Mouse (Mus musculus) spleen, postnatal 4 days (tissue): ENCODE results near the gene Gm9732.
A peak's percentile ranks its signal among the peaks of the same experiment; 100 is the strongest.
"Not testable (repeated sequence)": the region's sequence is repeated elsewhere in the genome, so short reads cannot be mapped to it uniquely, and the experiment has no call there.

Experiments used
- DNase-seq, 2 experiments: peaks; one replicate each; pipeline ENCODE4 v3.0.0; 2022; ENCODE audit warnings: low spot score in 2 of 2

Gene Gm9732

DNA sequence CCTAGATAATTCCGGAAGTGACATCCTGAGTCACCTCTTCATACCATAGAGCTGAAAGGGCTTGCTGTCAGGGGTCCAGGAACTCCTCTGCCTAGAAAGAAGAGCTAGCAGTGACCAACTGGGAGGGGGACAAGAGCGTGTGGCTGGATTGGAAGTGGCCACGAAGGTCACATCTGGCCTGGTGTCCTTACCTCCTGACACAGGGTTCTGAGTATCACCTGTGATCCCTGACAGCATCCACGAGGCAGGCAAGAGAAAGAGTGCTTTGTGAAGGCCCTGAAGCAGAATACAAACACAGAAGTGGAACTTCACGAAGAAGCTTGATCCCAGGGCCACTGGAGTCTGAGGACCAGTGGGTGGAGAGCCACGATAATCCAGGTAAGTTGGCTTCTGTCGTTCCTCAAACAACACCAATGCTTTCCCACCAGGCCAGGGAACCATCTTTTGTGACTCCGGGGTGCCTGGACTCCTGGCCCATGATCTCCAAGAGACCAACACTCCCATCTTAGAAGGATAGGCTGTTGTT lies at the start of gene Gm9732:
TSS of gene Gm9732 (plus strand) at position 51 of the 526 bp plus-strand sequence.
- peak; percentile 45 to 80 for DNase-seq

DNA sequence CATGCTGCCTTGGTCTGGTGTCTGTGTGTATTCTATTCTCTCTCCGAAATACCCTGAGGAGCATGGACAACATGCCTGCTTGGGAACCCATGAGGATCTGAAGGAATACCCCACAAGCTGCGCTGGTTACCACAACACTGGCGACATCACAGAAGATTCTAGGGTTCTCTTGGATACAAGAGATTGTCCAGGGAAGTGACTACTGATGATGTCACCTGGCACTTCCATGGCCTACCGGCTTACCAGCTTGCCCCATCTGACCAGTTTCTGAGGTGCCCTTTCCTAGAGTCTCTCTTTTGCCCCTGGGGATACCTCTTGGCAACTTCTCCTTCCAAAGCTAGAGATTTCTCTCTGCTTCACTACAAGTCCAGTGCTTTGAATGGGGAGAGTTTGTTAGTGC lies 39.6 kb upstream of the Gm9732 start, which contains the start of gene Gm8122:
TSS of gene Gm8122 (minus strand) at position 101 of the 400 bp plus-strand sequence.
- not testable (repeated sequence) for DNase-seq

DNA sequence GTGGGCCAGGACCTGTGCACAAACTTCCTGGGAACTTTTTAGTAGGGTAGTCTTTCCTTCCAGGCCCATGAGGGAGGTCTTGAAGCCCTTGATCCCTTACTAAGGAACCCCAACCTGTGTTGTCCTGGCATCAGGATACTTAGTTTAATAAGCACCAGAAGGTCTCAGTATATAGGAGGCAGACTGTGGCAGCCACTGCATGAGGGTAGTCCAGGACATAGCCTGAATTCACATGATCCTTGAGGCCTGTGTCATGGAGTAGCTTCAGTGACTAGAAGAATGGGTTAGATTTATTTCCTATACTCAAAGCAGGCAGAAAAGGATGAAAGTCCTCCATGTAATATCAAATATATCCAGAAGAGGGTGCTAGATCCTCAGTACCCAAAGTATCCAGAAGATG lies 37.1 kb upstream of the Gm9732 start:
- DNase-seq, result not testable (repeated sequence)

DNA sequence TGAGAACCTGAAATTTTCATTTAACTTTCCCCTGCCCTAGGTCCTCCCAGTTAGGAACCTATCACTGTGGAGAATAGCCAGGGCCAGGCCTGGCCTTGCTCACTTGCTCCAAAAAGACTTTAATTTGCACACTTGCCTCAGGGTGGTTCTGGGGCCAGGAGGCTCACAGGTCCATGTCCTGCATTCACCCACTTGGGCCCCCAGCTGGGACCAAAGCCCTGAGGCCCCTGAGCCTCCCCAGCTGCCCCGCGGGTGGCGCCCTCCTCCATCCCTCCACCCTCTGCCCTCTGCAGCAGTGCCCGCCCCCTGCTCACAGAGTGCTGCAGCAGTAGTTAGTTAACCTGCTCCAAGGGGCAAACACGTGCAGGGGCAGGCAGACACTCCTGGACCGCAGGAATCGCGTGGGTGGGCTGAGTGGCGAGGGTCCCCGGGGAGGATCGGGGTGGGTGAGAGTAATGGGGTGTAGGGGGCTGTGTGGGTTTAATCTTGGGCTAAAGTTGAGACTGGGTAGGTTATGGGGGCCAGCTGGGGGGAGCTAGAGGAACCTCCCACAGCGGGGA lies 25.1 kb upstream of the Gm9732 start:
- peak in 1 of 2 experiments; percentile 76 for DNase-seq

DNA sequence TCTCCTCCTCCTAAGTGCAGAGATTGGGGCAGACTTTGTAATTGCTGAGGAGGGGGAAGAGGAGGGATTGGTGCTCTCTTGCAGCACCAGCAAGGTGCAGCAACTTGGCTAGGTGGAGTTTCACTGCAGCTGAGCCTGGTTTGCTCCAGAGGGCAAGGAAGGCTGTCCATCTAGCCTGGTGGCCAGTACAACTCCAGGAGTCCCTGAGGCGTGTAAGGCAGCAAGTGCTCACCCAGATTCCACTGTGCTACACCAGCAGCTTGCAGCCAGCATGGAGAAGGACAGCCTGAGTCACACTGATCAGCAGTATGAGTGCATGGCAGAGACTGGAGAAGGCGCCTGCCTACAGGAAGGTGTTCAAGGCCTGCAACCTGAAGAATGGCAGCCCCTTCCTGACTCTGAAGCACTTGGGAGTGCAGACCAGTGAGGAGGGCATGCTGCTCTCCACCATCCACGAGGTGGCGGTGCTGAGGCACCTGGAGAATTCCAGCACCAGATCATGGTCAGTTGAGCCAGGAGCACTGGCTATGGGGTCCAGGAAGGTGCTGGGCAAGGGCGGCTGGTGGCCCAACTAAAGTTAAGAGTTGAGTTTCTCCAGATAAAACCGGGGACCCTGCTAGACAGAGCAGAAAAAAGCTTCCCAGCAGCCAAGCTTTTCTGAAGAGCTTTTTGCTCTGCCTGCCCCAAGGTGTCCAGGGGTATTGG lies 24.1 kb upstream of the Gm9732 start:
- DNase-seq, result peak in 1 of 2 experiments; percentile 62

DNA sequence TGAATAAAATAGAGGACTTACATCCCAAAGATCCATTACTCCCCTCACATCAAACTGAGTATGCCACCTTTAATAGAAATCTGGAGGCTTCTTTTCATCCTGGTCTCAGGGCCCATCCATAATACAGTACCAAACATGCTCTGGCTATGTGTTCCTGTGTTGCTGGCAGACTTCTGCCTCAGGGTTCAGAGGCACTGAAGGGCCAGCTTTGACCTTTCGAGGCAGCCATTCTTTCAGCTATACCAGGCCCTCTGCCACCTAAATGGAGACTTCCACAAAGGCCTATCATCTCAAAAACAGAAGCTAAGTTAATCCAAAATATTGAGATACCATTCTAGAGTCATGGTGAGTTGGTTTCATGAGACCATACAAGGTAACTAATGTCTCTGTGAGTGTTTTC lies 18.3 kb upstream of the Gm9732 start:
- peak in 1 of 2 experiments; percentile 14 for DNase-seq

DNA sequence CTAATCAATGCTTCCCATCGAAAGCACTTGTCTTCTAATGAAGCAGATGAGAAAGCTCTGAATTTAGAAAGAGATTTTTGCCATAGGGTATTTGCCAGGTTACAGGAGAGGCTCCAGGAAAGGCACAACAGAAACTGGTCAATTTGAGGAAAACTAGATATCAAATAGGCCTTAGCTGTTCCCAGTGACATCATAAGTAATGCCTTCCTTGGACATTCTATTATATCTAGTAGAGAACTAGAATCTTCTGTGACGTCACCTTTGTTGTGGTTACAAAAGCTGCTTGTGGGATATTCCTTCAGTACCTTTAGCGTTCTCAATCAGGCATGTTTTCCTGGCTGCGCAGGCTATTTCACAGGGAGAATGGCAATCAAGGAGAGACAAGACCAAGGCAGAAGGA lies 16.5 kb upstream of the Gm9732 start, which contains the start of gene Gm8126:
TSS of gene Gm8126 (plus strand) at position 301 of the 400 bp plus-strand sequence.
- DNase-seq, result not testable (repeated sequence)

DNA sequence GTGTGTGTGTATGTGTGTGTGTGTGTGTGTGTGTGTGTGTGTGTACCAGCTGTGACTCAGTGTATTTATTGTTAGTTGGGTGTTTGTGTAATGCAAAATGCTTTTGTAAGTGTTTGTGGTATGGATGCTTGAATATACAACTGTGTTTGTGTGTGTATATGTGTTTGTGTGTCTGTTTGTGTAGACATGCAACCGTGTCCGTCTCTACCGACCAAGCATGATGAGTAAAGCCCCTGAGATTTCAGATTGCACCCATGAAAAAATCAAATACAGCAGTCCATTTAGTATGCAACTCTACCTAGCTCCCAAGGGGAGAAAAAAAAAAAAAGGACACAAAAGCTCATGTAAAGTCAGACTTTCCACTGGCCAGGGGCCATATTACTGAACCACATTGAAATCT lies 11.4 kb upstream of the Gm9732 start:
- DNase-seq, result not testable (repeated sequence)

DNA sequence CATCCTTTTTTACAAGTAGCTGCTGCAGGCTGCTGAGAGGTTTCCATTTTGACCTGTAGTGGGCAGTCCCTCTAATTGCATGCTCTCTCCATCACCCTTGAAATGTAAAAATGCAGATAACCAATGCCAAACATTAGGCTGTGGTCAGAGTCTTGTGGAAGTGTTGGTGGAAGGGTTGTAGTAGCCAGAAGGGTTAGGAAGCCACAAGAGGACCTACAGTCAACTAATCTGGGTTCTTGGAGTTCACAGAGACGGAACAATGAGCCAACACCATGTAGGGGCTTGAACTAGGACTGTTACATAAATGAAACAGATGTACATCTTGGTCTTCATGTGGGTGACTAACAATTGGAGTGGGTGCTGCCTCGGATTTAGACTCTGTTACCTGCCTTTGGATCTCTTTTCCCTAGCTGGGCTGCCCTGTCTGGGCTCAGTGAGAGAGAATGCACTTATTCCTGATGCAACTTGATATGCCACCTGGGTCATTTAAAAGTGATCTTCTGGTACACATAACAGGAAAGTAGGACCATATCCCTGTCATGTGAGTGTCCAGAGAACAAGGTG lies 6.2 kb upstream of the Gm9732 start:
- DNase-seq, result peak in 1 of 2 experiments; percentile 64

DNA sequence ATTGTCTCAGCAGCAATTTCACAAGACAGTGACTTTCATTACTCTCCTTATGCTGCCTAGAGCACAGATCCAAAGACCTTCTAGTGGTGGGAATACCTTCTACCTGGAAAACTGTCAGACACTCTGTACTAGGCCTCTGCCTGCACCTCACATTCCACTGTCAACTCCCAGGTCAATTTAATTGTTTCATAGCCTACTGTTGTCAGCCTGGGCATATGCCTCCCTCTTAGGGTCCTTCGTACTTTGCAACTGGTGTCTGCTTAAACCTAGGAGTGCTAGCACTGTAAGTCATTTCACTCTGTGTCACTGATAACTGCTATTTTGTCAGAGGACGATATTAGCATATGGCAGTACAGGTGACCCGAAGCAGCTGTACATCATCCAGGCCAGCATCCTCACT lies 5.6 kb upstream of the Gm9732 start:
- DNase-seq, result not testable (repeated sequence)

DNA sequence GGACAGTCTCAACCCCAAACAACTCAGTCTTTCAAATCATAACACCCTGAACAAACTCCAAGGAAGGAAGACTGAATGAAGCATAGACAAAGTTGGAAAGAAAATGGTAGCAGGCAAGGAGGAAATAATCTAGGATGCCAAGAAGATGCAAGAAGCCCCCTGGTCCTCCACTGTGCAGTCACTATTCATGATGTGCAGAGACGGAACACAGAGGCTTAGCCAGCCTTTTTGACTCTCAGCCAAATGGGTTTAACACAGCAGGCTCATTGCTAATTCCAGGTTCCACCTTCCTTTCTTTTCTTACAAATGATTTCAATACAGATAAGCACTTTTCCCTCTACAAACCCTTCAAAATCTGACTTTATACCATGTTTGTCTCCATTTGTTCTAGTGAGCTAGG lies 1.7 kb upstream of the Gm9732 start:
- DNase-seq, result not testable (repeated sequence)

DNA sequence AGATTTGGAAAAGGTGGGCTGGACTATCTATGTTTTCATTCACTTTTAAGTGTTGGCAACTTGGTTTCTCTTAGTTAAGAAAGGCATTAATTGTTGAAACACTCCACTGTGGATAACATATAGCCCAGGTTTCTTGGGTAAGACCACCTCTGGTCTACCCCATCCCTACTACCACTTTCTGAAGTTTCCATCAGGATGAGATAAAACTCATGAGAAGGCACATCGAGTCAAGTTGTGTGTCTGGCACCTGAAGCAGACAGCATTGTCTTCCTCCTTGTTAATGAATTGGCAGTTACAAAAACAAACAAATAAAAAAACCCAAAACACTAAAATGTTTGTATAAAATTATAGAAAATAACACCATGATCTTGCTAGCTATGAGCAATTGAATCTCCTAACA lies 916 bp downstream of the Gm9732 start:
- peak in 1 of 2 experiments; percentile 64 for DNase-seq

DNA sequence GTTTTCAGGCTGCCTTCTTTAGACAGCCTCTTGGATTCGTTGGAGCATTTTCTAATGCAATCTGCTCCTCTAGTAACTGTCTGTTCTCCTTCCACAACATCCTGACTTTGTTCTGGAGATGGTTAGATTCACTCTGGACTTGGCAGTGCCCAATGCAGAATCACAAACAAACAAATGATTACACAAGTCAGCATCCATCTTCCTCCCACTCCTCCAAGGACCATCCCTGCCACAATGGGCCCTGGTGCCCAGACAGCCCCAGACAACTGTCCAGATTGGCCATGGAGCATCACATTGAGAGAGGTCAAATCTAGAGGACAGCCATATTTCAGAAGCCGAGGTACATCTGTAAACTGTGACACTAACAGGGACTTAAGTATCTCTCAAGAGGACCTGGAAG lies 2.6 kb downstream of the Gm9732 start:
- DNase-seq, result peak in 1 of 2 experiments; percentile 66

DNA sequence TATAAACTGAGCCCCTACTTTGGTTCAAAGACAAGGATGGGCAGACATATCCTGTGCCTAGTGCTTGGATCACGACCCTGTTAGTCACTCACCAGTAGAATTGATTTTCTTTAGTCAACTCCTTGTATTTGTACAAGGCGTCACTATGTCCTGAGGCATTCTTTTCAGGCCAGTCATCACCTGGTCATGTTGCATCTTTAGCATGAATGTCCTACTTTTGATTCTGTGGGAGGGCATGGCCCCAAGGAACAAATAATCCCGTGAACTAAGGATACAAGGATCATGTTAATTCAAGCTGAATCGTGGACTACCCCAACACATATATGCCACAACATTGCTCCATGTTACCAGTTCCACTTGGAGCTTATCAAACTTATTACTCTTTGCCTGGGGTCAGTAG lies 3.3 kb downstream of the Gm9732 start:
- DNase-seq, result peak in 1 of 2 experiments; percentile 73

DNA sequence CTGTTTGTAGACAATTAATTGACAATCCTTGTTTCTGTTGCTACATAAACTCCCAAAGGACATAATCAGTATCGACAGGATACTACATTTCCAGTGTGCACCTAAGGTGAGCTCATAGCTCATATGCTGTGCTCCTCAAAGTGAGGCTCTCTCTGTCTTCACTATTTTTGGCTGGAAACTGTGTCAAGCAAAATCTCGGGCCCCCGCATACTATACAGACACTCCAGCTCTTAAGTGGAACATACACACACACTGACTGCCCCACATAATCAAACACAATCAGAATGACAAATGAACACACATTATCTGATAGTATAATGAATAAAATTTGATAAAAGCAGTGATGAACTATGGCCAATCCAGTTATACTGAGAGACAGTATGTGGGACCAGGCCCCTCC lies 3.8 kb downstream of the Gm9732 start:
- peak in 1 of 2 experiments; percentile 73 for DNase-seq

DNA sequence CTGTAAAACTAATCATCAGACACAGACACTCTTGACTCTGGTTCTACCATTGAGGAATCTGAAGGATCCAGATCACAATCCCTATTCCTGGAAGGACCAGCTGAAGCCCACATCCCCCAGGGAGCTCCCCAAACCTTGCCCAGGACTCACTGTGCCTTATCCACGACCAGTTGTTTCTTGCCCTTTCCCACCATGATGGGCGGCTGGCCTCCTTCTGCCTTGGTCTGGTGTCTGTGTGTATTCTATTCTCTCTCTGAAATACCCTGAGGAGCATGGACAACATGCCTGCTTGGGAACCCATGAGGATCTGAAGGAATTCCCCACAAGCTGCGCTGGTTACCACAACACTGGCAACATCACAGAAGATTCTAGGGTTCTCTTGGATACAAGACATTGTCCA lies 18.7 kb downstream of the Gm9732 start, which contains the start of gene Gm8127:
TSS of gene Gm8127 (minus strand) at position 330 of the 400 bp plus-strand sequence.
- DNase-seq, result not testable (repeated sequence)

DNA sequence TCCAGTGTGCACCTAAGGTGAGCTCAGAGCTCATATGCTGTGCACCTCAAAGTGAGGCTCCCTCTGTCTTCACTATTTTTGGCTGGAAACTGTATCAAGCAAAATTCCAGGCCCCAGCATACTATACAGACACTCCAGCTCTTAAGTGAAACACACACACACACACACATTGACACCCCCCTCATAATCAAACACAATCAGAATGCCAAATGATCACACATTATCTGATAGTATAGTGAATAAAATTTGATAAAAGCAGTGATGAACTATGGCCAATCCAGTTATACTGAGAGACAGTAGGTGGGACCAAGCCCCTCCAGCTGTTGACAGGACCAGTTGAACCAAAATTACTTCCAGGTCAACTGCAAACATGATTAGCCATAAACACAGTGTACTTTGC lies 44.7 kb downstream of the Gm9732 start:
- DNase-seq, result not testable (repeated sequence)

DNA sequence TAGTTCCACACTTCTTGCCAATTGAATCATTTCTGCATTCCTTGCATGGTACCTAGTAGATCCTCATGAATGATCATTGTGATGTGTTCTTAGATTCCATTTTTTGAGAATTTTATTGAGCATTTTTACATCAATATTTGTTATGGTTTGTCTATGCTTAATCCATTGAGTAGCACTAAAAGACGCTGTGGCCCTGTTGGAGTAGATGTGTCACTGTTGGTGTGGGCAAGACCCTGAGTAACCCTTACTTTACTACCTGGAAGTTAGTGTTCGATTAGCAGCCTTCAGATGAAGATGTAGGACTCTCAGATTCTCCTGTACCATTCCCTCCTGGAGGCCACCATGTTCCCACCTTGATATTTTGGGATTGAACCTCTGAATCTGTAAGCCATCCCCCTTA lies 53.8 kb downstream of the Gm9732 start:
- peak in 1 of 2 experiments; percentile 71 for DNase-seq

DNA sequence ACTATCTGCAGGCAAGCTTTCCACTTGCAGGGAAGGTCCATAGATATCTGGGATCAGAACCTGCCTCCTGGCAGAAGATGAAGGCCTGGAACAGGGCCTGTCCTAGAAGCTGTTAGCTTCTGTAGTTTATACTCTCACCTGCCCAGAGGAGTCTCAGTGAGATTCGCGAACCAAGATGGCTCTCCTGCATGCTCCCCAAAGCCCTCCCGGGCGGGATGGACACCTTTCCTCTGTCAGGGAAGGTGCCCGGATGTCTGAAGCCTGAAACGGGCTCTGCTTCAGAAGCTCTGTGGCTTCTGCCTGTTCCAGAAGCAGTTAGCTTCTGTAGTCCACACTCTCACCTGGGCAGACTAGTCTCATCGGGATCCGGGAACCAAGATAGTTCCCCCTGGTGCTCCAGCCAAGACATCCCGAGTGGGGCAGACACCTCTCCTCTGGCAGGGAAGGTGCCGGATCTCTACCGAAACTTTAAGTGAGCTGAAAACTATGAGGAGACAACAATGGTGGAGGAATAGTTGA lies 56.6 kb downstream of the Gm9732 start:
- DNase-seq, result not testable (repeated sequence)

DNA sequence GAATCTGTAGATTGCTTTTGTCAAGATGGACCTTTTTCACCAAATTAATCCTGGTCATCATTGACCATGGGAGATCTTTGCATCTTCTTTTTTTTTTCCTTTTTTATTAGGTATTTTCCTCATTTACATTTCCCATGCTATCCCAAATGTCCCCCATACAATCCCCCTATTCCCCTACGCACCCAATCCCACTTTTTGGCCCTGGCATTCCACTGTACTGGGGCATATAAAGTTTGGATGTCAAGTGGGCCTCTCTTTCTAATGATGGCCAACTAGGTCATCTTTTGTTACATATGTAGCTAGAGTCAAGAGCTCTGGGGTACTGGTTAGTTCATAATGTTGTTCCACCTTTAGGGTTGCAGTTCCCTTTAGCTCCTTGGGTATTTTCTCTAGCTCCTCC lies 62.8 kb downstream of the Gm9732 start:
- not testable (repeated sequence) for DNase-seq

DNA sequence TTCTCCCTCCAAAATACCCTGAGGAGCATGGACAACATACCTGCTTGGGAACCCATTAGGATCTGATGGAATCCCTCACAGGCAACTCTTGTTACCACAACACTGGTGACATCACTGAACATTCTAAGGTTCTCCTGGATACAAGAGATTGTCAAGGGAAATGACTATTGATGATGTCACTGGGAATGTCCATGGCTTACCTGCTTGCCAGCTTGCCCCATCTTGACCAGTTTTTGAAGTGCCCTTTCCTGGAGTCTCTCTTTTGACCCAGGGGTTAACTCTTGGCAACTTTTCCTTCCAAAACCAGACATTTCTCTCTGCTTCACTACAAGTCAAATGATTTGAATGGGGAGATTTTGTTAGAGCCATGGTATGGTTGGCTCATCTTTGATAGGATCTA lies 72.9 kb downstream of the Gm9732 start, which contains the start of gene 1700001F09Rik:
TSS of gene 1700001F09Rik (minus strand) at position 101 of the 400 bp plus-strand sequence.
- DNase-seq, result not testable (repeated sequence)

DNA sequence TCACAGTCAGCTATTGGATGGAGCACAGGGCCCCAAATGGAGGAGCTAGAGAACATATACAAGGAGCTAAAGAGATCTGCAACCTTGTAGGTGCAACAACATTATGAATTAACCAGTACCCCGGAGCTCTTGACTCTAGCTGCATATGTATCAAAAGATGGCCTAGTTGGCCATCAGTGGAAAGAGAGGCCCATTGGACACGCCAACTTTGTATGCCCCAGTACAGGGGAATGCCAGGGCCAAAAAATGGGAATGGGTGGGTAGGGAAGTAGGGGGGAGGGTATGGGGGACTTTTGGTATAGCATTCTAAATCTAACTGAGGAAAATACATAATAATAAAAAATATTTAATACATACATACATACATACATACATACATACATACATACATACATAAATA lies 78.1 kb downstream of the Gm9732 start:
- peak in 1 of 2 experiments; percentile 64 for DNase-seq
